Mouse (Mus musculus) ES-E14 (cell line): ENCODE measurements at regions not wholly inside any gene's neighbourhood (a gene's known extent, or its start where the extent isn't known, plus 50 kb on each side); places are given as distances from the start of the nearest gene placed in this dataset.
A peak's percentile ranks its signal among the peaks of the same experiment; 100 is the strongest.

Source experiments
- DNase-seq: peaks from one replicate; pipeline ENCODE4 v3.0.0-alpha.2; 2013; ENCODE audit warnings: low read depth, low spot score
- H3K27ac ChIP-seq: 2 replicates; pipeline ENCODE4 v1.5.1; 2012; ENCODE audit warnings: low read depth, mild to moderate bottlenecking, low read length, moderate library complexity, mixed read lengths; ENCODE audit not compliant: poor library complexity, insufficient read depth, severe bottlenecking
- H3K36me3 ChIP-seq: 2 replicates; pipeline ENCODE4 v1.6.1; 2012; ENCODE audit warnings: mild to moderate bottlenecking, low read length, moderate library complexity, mixed read lengths; ENCODE audit not compliant: control insufficient read depth, poor library complexity, insufficient read depth, severe bottlenecking
- H3K4me1 ChIP-seq, 2 experiments: fragments of 150-350 bp in 1 of 2; sonication (generic) in 1 of 2; 2 replicates each; pipeline ENCODE4 v1.6.1; 2012; ENCODE audit warnings: low read length in 2 of 2, mild to moderate bottlenecking in 1 of 2, mixed read lengths in 1 of 2; ENCODE audit not compliant: control insufficient read depth in 2 of 2, insufficient read depth in 2 of 2, poor library complexity in 1 of 2
- H3K4me3 ChIP-seq, 2 experiments: fragments of 150-350 bp in 1 of 2; sonication (generic) in 1 of 2; 2 replicates each; pipeline ENCODE4 v1.5.1; 2012; ENCODE audit warnings: low read length in 2 of 2, low read depth in 1 of 2, mild to moderate bottlenecking in 1 of 2, mixed read lengths in 1 of 2; ENCODE audit not compliant: insufficient read depth in 1 of 2, poor library complexity in 1 of 2, severe bottlenecking in 1 of 2
- H3K9ac ChIP-seq: 2 replicates; pipeline ENCODE4 v1.6.1; 2012; ENCODE audit warnings: low read depth, mild to moderate bottlenecking, low read length, mixed read lengths; ENCODE audit not compliant: poor library complexity, insufficient read depth, severe bottlenecking
- H3K9me3 ChIP-seq: fragments of 150-350 bp; sonication (generic); 2 replicates; pipeline ENCODE4 v1.6.1; 2012; ENCODE audit warnings: low read depth, mild to moderate bottlenecking, low read length; ENCODE audit not compliant: control insufficient read depth, insufficient read depth
- CHD2 ChIP-seq: IDR thresholded peaks from 2 replicates; pipeline ENCODE4 v1.6.1; 2014; ENCODE audit warnings: mild to moderate bottlenecking, low read depth, low read length, inconsistent platforms
- HCFC1 ChIP-seq: IDR thresholded peaks from 2 replicates; pipeline ENCODE4 v1.6.1; 2012; ENCODE audit warnings: low read length, inconsistent platforms, borderline replicate concordance; ENCODE audit not compliant: insufficient read depth
- MAFK ChIP-seq: IDR thresholded peaks from 2 replicates; pipeline ENCODE4 v1.6.1; 2014; ENCODE audit warnings: mild to moderate bottlenecking, low read depth, low read length, inconsistent platforms; ENCODE audit not compliant: insufficient read depth
- ZC3H11A ChIP-seq: IDR thresholded peaks from 2 replicates; pipeline ENCODE4 v1.6.1; 2012; ENCODE audit warnings: low read depth, mild to moderate bottlenecking, inconsistent platforms, low read length, borderline replicate concordance
- ZNF384 ChIP-seq: IDR thresholded peaks from 2 replicates; pipeline ENCODE4 v1.6.1; 2012; ENCODE audit warnings: low read depth, low read length, inconsistent platforms
- in situ Hi-C, 2 experiments: fragments of 600-800 bp; cut with MboI; formaldehyde crosslinking; loops; one replicate each; pipeline ENCODE4 v1.15.1; 2025; ENCODE audit warnings: low sequenced_read_pairs in 2 of 2, inconsistent platforms in 1 of 2; ENCODE audit not compliant: unreplicated experiment in 2 of 2

GRCm38 (mm10) chr4:31835051-31835450, 128.8 kb upstream of the Map3k7 start:
- peaks cover 0 to 3% of the 10 kb centered on the region in 2 experiments; a peak in 1 of 4 replicates for H3K4me1 ChIP-seq
- H3K9me3 ChIP-seq = no peaks in the 10 kb centered on the region
- TF ChIP-seq MAFK = no peak
- TF ChIP-seq HCFC1 = no peak
- no peak for TF ChIP-seq ZC3H11A
- no peak for TF ChIP-seq CHD2
- in situ Hi-C loops = no loop called here
- no peaks in the 10 kb centered on the region for H3K36me3 ChIP-seq
- no peak for DNase-seq
- no peak overlapping the region for H3K9ac ChIP-seq
- no peak overlapping the region for H3K4me3 ChIP-seq
- no peak overlapping the region for H3K27ac ChIP-seq

- H3K27ac ChIP-seq = no peak overlapping the region
- H3K9ac ChIP-seq = no peak overlapping the region
- in situ Hi-C loops = no loop called here
Observed at GRCm38 (mm10) chr4:31838592-31838991, 125.3 kb upstream of the Map3k7 start.

GRCm38 (mm10) chr4:31849763-31850162, 114.1 kb upstream of the Map3k7 start:
- Histone ChIP-seq H3K4me1 (no peaks in the 10 kb centered on the region), H3K9me3 (no peaks in the 10 kb centered on the region), H3K36me3 (no peaks in the 10 kb centered on the region), H3K4me3 (no peak overlapping the region), H3K27ac (no peak overlapping the region), H3K9ac (no peak overlapping the region)
- TF ChIP-seq MAFK (no peak), HCFC1 (no peak)
- in situ Hi-C loops = no loop called here
- DNase-seq = no peak

More at GRCm38 (mm10) chr4:31838592-31838991, 125.3 kb upstream of the Map3k7 start:
- DNase-seq = no peak
- Histone ChIP-seq H3K4me1 (peaks cover 0 to 3% of the 10 kb centered on the region in 2 experiments; a peak in 1 of 4 replicates), H3K9me3 (no peaks in the 10 kb centered on the region), H3K36me3 (no peaks in the 10 kb centered on the region), H3K4me3 (no peak overlapping the region)
- TF ChIP-seq CHD2 (no peak), HCFC1 (no peak), MAFK (no peak), ZC3H11A (no peak), ZNF384 (no peak)

GRCm38 (mm10) chr4:31851006-31851405, 112.9 kb upstream of the Map3k7 start:
- Histone ChIP-seq H3K36me3 (no peaks in the 10 kb centered on the region), H3K4me3 (no peak overlapping the region), H3K9me3 (no peaks in the 10 kb centered on the region), H3K4me1 (no peaks in the 10 kb centered on the region), H3K27ac (no peak overlapping the region), H3K9ac (no peak overlapping the region)
- in situ Hi-C loops = no loop called here
- peak; percentile 54 for DNase-seq
- peak; percentile 49; the same call in 1 of the 2 replicates for TF ChIP-seq ZC3H11A
- no peak for TF ChIP-seq ZNF384

GRCm38 (mm10) chr4:31853851-31854250, 110.0 kb upstream of the Map3k7 start:
- H3K9ac ChIP-seq = no peak overlapping the region
- no peak overlapping the region for H3K27ac ChIP-seq
- H3K36me3 ChIP-seq = no peaks in the 10 kb centered on the region
- H3K9me3 ChIP-seq = no peaks in the 10 kb centered on the region
- in situ Hi-C loops = no loop called here
- no peaks in the 10 kb centered on the region for H3K4me1 ChIP-seq
- DNase-seq = no peak
- TF ChIP-seq CHD2 = no peak
- no peak for TF ChIP-seq ZNF384
- TF ChIP-seq HCFC1 = no peak
- no peak overlapping the region for H3K4me3 ChIP-seq
